Mouse (Mus musculus): ENCODE data around the gene Foxj1. TPM values are rescaled to one million over a fixed set of nuclear protein-coding genes. Genes with fewer than 3 reads are reported as not detected.

Foxj1 gene
- polyA plus RNA-seq, 1 experiment from 2014 or later, result 29.1 TPM

GRCm38 (mm10) chr11:116293538-116294137 lies 41.6 kb downstream of the Foxj1 start:
- 78% methylated on average over 12 of the region's 12 CpGs for WGBS
- Histone ChIP-seq H3K4me3 (no peak overlapping the region), H3K27me3 (ENCODE audit: insufficient read depth, poor library complexity, severe bottlenecking) (no peaks in the 10 kb centered on the region), H3K36me3 (peaks cover 96% of the 10 kb centered on the region), H3K27ac (no peak overlapping the region), H3K9me3 (no peaks in the 10 kb centered on the region), H3K4me1 (replicated peaks) (peaks cover 18% of the 10 kb centered on the region; the same call in 1 of the 2 replicates)
- no peak for DNase-seq (ENCODE audit: low spot score)

GRCm38 (mm10) chr11:116292401-116292800 lies 42.8 kb downstream of the Foxj1 start:
- H3K36me3 ChIP-seq, result peaks cover 96% of the 10 kb centered on the region
- no peak overlapping the region for H3K4me3 ChIP-seq
- 91% methylated on average over 13 of the region's 13 CpGs for WGBS
- no peaks in the 10 kb centered on the region for H3K9me3 ChIP-seq
- no peak for DNase-seq (ENCODE audit: low spot score)
- H3K27me3 ChIP-seq (ENCODE audit: insufficient read depth, poor library complexity, severe bottlenecking), result no peaks in the 10 kb centered on the region
- peaks cover 18% of the 10 kb centered on the region; the same call in 1 of the 2 replicates for H3K4me1 ChIP-seq (replicated peaks)
- H3K27ac ChIP-seq, result no peak overlapping the region

GRCm38 (mm10) chr11:116290556-116290955 lies 44.6 kb downstream of the Foxj1 start:
- Histone ChIP-seq H3K27ac (no peak overlapping the region), H3K36me3 (peaks cover 79% of the 10 kb centered on the region), H3K27me3 (ENCODE audit: insufficient read depth, poor library complexity, severe bottlenecking) (peaks cover 4% of the 10 kb centered on the region), H3K4me3 (no peak overlapping the region), H3K9me3 (no peaks in the 10 kb centered on the region), H3K4me1 (replicated peaks) (peaks cover 25% of the 10 kb centered on the region; the same call in 1 of the 2 replicates)
- no peak for DNase-seq (ENCODE audit: low spot score)
- 85% methylated on average over 8 of the region's 8 CpGs for WGBS

- 0 out of 2 replicates have a peak, but pooled peaks cover 2% of the 10 kb centered on the region for H3K9me3 ChIP-seq
- H3K36me3 ChIP-seq, result peaks cover 49% of the 10 kb centered on the region
- WGBS, result 76% methylated on average over 5 of the region's 5 CpGs
- peak overlapping the region; percentile 2; the same call in 1 of the 2 replicates for H3K27ac ChIP-seq
- DNase-seq (ENCODE audit: low spot score), result no peak
- H3K4me1 ChIP-seq (replicated peaks), result peaks cover 13% of the 10 kb centered on the region
- H3K4me3 ChIP-seq, result no peak overlapping the region
- H3K27me3 ChIP-seq (ENCODE audit: insufficient read depth, poor library complexity, severe bottlenecking), result peaks cover 36% of the 10 kb centered on the region
Measured at GRCm38 (mm10) chr11:116287351-116287750, 47.8 kb downstream of the Foxj1 start.

- peaks cover 52% of the 10 kb centered on the region for H3K27me3 ChIP-seq (ENCODE audit: insufficient read depth, poor library complexity, severe bottlenecking)
Measured at GRCm38 (mm10) chr11:116285770-116286191, 49.4 kb downstream of the Foxj1 start.

GRCm38 (mm10) chr11:116283982-116284381 lies 51.2 kb downstream of the Foxj1 start:
- peaks cover 29% of the 10 kb centered on the region for H3K4me1 ChIP-seq (replicated peaks)
- DNase-seq (ENCODE audit: low spot score), result no peak
- WGBS, result 67% methylated on average over 6 of the region's 6 CpGs
- H3K4me3 ChIP-seq, result no peak overlapping the region
- peaks cover 17% of the 10 kb centered on the region for H3K36me3 ChIP-seq
- peaks cover 64% of the 10 kb centered on the region for H3K27me3 ChIP-seq (ENCODE audit: insufficient read depth, poor library complexity, severe bottlenecking)
- no peak overlapping the region for H3K27ac ChIP-seq
- 0 out of 2 replicates have a peak, but pooled peaks cover 2% of the 10 kb centered on the region for H3K9me3 ChIP-seq

More at GRCm38 (mm10) chr11:116285770-116286191, 49.4 kb downstream of the Foxj1 start:
- WGBS, result 72% methylated on average over 7 of the region's 7 CpGs
- H3K4me3 ChIP-seq, result no peak overlapping the region
- H3K9me3 ChIP-seq, result 0 out of 2 replicates have a peak, but pooled peaks cover 2% of the 10 kb centered on the region
- DNase-seq (ENCODE audit: low spot score), result no peak
- peaks cover 35% of the 10 kb centered on the region for H3K36me3 ChIP-seq
- peaks cover 29% of the 10 kb centered on the region for H3K4me1 ChIP-seq (replicated peaks)
- H3K27ac ChIP-seq, result peak overlapping the region; percentile 45

- WGBS, result 12% methylated on average over 48 of the region's 48 CpGs
- Histone ChIP-seq H3K4me1 (replicated peaks) (peaks cover 29% of the 10 kb centered on the region), H3K27ac (no peak overlapping the region), H3K27me3 (ENCODE audit: insufficient read depth, poor library complexity, severe bottlenecking) (peaks cover 64% of the 10 kb centered on the region), H3K9me3 (0 out of 2 replicates have a peak, but pooled peaks cover 2% of the 10 kb centered on the region), H3K36me3 (peaks cover 8% of the 10 kb centered on the region), H3K4me3 (no peak overlapping the region)
- DNase-seq (ENCODE audit: low spot score), result no peak
Measured at GRCm38 (mm10) chr11:116282912-116283521, 52.2 kb downstream of the Foxj1 start.

- Histone ChIP-seq H3K27ac (no peak overlapping the region), H3K4me3 (peak overlapping the region; percentile 48; the same call in 1 of the 2 replicates), H3K36me3 (no peaks in the 10 kb centered on the region; the same call in 1 of the 2 replicates), H3K4me1 (replicated peaks) (peaks cover 29% of the 10 kb centered on the region), H3K9me3 (0 out of 2 replicates have a peak, but pooled peaks cover 2% of the 10 kb centered on the region), H3K27me3 (ENCODE audit: insufficient read depth, poor library complexity, severe bottlenecking) (peaks cover 64% of the 10 kb centered on the region)
- WGBS, result 2% methylated on average over 11 of the region's 11 CpGs
- DNase-seq (ENCODE audit: low spot score), result peak; percentile 37
Measured at GRCm38 (mm10) chr11:116282089-116282488, 53.1 kb downstream of the Foxj1 start.

GRCm38 (mm10) chr11:116281671-116282070 lies 53.5 kb downstream of the Foxj1 start:
- Histone ChIP-seq H3K4me1 (replicated peaks) (peaks cover 29% of the 10 kb centered on the region), H3K4me3 (peak overlapping the region; percentile 48), H3K27ac (no peak overlapping the region), H3K27me3 (ENCODE audit: insufficient read depth, poor library complexity, severe bottlenecking) (peaks cover 64% of the 10 kb centered on the region), H3K36me3 (no peaks in the 10 kb centered on the region), H3K9me3 (0 out of 2 replicates have a peak, but pooled peaks cover 2% of the 10 kb centered on the region)
- no peak for DNase-seq (ENCODE audit: low spot score)
- WGBS, result 3% methylated on average over 18 of the region's 18 CpGs

GRCm38 (mm10) chr11:116280751-116281663 lies 54.2 kb downstream of the Foxj1 start, which contains the start of gene Galr2:
TSS of gene Galr2 (plus strand) at chr11:116280939.
- peaks cover 64% of the 10 kb centered on the region for H3K27me3 ChIP-seq (ENCODE audit: insufficient read depth, poor library complexity, severe bottlenecking)
- WGBS, result 7% methylated on average over 48 of the region's 48 CpGs
- DNase-seq (ENCODE audit: low spot score), result peak; percentile 42
- peak within 1 kb of the TSS; percentile 48 for H3K4me3 ChIP-seq
- H3K27ac ChIP-seq, result no peak within 1 kb of the TSS
- H3K9me3 ChIP-seq, result 0 out of 2 replicates have a peak, but pooled peaks cover 2% of the 10 kb centered on the region
- H3K4me1 ChIP-seq (replicated peaks), result peaks cover 26% of the 10 kb centered on the region
- H3K36me3 ChIP-seq, result no peaks in the 10 kb centered on the region
